In the genomic region with DNA sequence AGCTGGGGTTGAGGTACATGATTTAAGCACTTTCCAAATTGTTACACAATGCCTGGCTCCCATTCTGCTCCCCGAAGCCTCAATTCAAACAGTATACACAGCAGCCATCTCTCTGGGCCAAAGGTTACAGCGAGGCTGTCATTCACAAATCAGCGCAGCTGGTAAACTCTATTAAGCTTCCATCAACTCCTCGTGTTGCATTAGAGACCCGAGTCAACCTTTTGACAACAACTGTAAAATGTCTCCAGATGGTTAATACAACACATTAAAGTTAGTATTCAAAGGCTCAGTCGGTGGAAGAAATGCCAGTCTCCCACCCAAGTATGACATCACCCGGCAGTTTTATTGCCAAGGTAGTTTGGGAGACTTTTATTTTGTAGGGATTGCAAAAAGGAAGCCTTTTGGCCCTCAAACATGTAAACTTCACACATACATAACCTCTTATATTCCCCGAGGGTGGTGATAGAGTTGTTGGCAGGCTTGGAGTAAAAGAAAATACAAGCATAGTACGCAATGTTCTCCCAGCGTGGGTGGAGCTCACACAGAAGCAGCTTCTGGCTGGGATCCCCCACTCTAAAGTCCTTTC, we compare ENCODE assay signal across 7 mouse cellular contexts.
DNase-seq lines count a peak whose midpoint lies in the region; ATAC-seq and TF ChIP-seq lines count a peak whose summit lies in the region.

No protein-coding gene starts in this region.

- H3K4me1 ChIP-seq in liver, embryonic 14.5 days (replicated peaks; ENCODE audit: control insufficient read depth in 2 of 2, insufficient read depth in 2 of 2, low read length in 1 of 2): no peaks in the 10 kb centered on the region
- H3K4me1 ChIP-seq in liver, embryonic 11.5 days (replicated peaks; ENCODE audit: control insufficient read depth, insufficient read depth, low read length): no peaks in the 10 kb centered on the region; the same call in 1 of the 2 replicates
- H3K4me1 ChIP-seq in embryonic facial prominence, embryonic 15.5 days: peaks cover 49% of the 10 kb centered on the region
- peaks cover 34% of the 10 kb centered on the region for H3K4me1 ChIP-seq in heart, embryonic 15.5 days (replicated peaks)
- H3K4me1 ChIP-seq in lung, postnatal 0 days (ENCODE audit: insufficient read depth, low read depth, low read length): no peaks in the 10 kb centered on the region

- no peaks in the 10 kb centered on the region for H3K27me3 ChIP-seq in liver, embryonic 14.5 days (ENCODE audit: control insufficient read depth, insufficient read depth, low read length)
- no peaks in the 10 kb centered on the region for H3K27me3 ChIP-seq in liver, embryonic 11.5 days (replicated peaks; ENCODE audit: control insufficient read depth, insufficient read depth, low read length)
- no peaks in the 10 kb centered on the region for H3K27me3 ChIP-seq in embryonic facial prominence, embryonic 15.5 days
- H3K27me3 ChIP-seq in heart, embryonic 15.5 days: no peaks in the 10 kb centered on the region
- H3K27me3 ChIP-seq in lung, postnatal 0 days (replicated peaks; ENCODE audit: insufficient read depth, low read length): no peaks in the 10 kb centered on the region; the same call in 1 of the 2 replicates

- no peaks in the 10 kb centered on the region for H3K36me3 ChIP-seq in liver, embryonic 14.5 days (replicated peaks; ENCODE audit: control insufficient read depth, insufficient read depth, low read depth)
- no peaks in the 10 kb centered on the region for H3K36me3 ChIP-seq in liver, embryonic 11.5 days (ENCODE audit: control insufficient read depth, insufficient read depth, low read length)
- no peaks in the 10 kb centered on the region for H3K36me3 ChIP-seq in embryonic facial prominence, embryonic 15.5 days
- no peaks in the 10 kb centered on the region for H3K36me3 ChIP-seq in heart, embryonic 15.5 days
- no peaks in the 10 kb centered on the region for H3K36me3 ChIP-seq in lung, postnatal 0 days (ENCODE audit: insufficient read depth, low read length)

- no peak overlapping the region for H3K9ac ChIP-seq in liver, embryonic 14.5 days (replicated peaks)
- H3K9ac ChIP-seq in liver, embryonic 11.5 days (ENCODE audit: low read depth, low read length): no peak overlapping the region
- no peak overlapping the region for H3K9ac ChIP-seq in embryonic facial prominence, embryonic 15.5 days
- H3K9ac ChIP-seq in heart, embryonic 15.5 days: no peak overlapping the region
- H3K9ac ChIP-seq in lung, postnatal 0 days (replicated peaks; ENCODE audit: low read depth): no peak overlapping the region

- no peak overlapping the region for H3K4me2 ChIP-seq in liver, embryonic 14.5 days (ENCODE audit: low read depth)
- no peak overlapping the region for H3K4me2 ChIP-seq in liver, embryonic 11.5 days
- H3K4me2 ChIP-seq in embryonic facial prominence, embryonic 15.5 days (replicated peaks): no peak overlapping the region
- no peak overlapping the region for H3K4me2 ChIP-seq in heart, embryonic 15.5 days
- H3K4me2 ChIP-seq in lung, postnatal 0 days (replicated peaks; ENCODE audit: low read depth, low read length): no peak overlapping the region

- H3K27ac ChIP-seq in liver, embryonic 14.5 days: no peak overlapping the region
- H3K27ac ChIP-seq in liver, embryonic 11.5 days (ENCODE audit: low read depth, low read length): no peak overlapping the region
- no peak overlapping the region for H3K27ac ChIP-seq in embryonic facial prominence, embryonic 15.5 days (replicated peaks)
- no peak overlapping the region for H3K27ac ChIP-seq in heart, embryonic 15.5 days
- H3K27ac ChIP-seq in lung, postnatal 0 days (ENCODE audit: low read length): no peak overlapping the region

- no peak for TF ChIP-seq EP300 in liver, embryonic 14.5 days (IDR thresholded peaks at IDR 0.05; ENCODE audit: low read depth)
- TF ChIP-seq EP300 in lung, postnatal 0 days (IDR thresholded peaks at IDR 0.05): peak; percentile 50; the same call in 1 of the 2 replicates

- no peak for ATAC-seq in liver, embryonic 14.5 days (ENCODE audit: insufficient read depth)
- ATAC-seq in liver, embryonic 11.5 days (replicated peaks; ENCODE audit: low FRiP score): no peak
- peak; percentile 65; the same call in 1 of the 2 replicates for ATAC-seq in embryonic facial prominence, embryonic 15.5 days (ENCODE audit: insufficient number of reproducible peaks, low FRiP score, low TSS enrichment, low read depth)
- peak; percentile 62 for ATAC-seq in heart, embryonic 15.5 days (replicated peaks; ENCODE audit: insufficient number of reproducible peaks, insufficient read depth, low FRiP score, low read depth)
- peak; percentile 79 for ATAC-seq in lung, postnatal 0 days
- ATAC-seq in frontal cortex, adult (ENCODE audit: low TSS enrichment): no peak; the same call in 1 of the 2 replicates

- 56% methylated on average over 10 of the region's 10 CpGs for WGBS in liver, embryonic 14.5 days (ENCODE audit: insufficient replicate concordance)
- WGBS in liver, embryonic 11.5 days: 59% methylated on average over 10 of the region's 10 CpGs
- 22% methylated on average over 10 of the region's 10 CpGs for WGBS in embryonic facial prominence, embryonic 15.5 days
- WGBS in heart, embryonic 15.5 days: 40% methylated on average over 10 of the region's 10 CpGs
- 35% methylated on average over 10 of the region's 10 CpGs for WGBS in lung, postnatal 0 days

- peak in 2 of 3 experiments; percentile 2 for DNase-seq in liver, embryonic 14.5 days (ENCODE audit: low read depth in 3 of 3, low spot score in 3 of 3)
- no peak for DNase-seq in liver, embryonic 11.5 days (ENCODE audit: low spot score)
- peak; percentile 85 for DNase-seq in lung, postnatal 0 days (ENCODE audit: low spot score)
- DNase-seq in left cerebral cortex, adult 18-20 months (ENCODE audit: low spot score in 2 of 2): no peak

- no peak overlapping the region for H3K4me3 ChIP-seq in liver, embryonic 14.5 days (ENCODE audit: insufficient read depth in 1 of 2, low read depth in 2 of 2, low read length in 2 of 2)
- no peak overlapping the region for H3K4me3 ChIP-seq in liver, embryonic 11.5 days (ENCODE audit: low read depth, low read length)
- H3K4me3 ChIP-seq in embryonic facial prominence, embryonic 15.5 days (replicated peaks): no peak overlapping the region
- H3K4me3 ChIP-seq in heart, embryonic 15.5 days: no peak overlapping the region
- no peak overlapping the region for H3K4me3 ChIP-seq in lung, postnatal 0 days (ENCODE audit: low read depth, low read length)

- H3K9me3 ChIP-seq in liver, embryonic 14.5 days (ENCODE audit: control insufficient read depth, low read length): no peaks in the 10 kb centered on the region
- H3K9me3 ChIP-seq in liver, embryonic 11.5 days (ENCODE audit: control insufficient read depth, low read length): no peaks in the 10 kb centered on the region
- H3K9me3 ChIP-seq in embryonic facial prominence, embryonic 15.5 days (replicated peaks): no peaks in the 10 kb centered on the region
- no peaks in the 10 kb centered on the region for H3K9me3 ChIP-seq in heart, embryonic 15.5 days (replicated peaks)
- no peaks in the 10 kb centered on the region for H3K9me3 ChIP-seq in lung, postnatal 0 days (ENCODE audit: low read length)

- TF ChIP-seq CTCF in liver, embryonic 14.5 days (IDR thresholded peaks at IDR 0.05; ENCODE audit: low read depth): no peak
- TF ChIP-seq CTCF in lung, postnatal 0 days (IDR thresholded peaks at IDR 0.05): no peak

Comparison
In these comparisons a context has a peak if more than half of its experiments do, and no peak if none do; other contexts are left out.
1. DNase-seq: peak in liver, embryonic 14.5 days (2 of 3) and lung, postnatal 0 days (single experiment); none in liver, embryonic 11.5 days (single experiment) and left cerebral cortex, adult 18-20 months (0 of 2).
2. ATAC-seq: peak in embryonic facial prominence, embryonic 15.5 days (single experiment), heart, embryonic 15.5 days (single experiment) and lung, postnatal 0 days (single experiment); none in liver, embryonic 14.5 days (single experiment), liver, embryonic 11.5 days (single experiment) and frontal cortex, adult (single experiment).